Mouse (Mus musculus) embryo, embryonic 9.5 days (tissue): ENCODE data around the gene Mipol1.
"Not testable (repeated sequence)": the region's sequence is repeated elsewhere in the genome, so short reads cannot be mapped to it uniquely, and the experiment has no call there.

Experiments
- DNase-seq: peaks from one replicate; pipeline ENCODE4 v3.0.0-alpha.2; 2017; ENCODE audit errors: extremely low spot score

The Mipol1 gene

DNA sequence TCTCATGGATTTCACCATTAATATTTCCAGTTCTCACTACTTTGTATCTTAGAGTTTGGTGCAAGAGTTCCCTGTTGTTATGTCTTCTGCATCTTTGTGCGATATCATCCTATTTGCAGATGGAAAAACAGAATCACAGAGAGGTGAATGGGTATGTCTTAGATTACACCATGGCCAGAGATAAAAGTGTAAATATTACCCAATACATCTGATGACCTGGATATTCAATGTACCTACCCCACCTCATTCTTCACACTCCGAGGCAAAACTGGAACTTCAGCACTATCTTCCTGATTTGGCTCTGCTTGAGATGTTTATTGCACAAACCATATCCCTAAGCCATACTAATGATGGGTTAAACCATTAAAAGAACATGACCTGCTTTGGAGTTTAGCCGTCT lies 198.0 kb downstream of the Mipol1 start:
- no peak for DNase-seq

DNA sequence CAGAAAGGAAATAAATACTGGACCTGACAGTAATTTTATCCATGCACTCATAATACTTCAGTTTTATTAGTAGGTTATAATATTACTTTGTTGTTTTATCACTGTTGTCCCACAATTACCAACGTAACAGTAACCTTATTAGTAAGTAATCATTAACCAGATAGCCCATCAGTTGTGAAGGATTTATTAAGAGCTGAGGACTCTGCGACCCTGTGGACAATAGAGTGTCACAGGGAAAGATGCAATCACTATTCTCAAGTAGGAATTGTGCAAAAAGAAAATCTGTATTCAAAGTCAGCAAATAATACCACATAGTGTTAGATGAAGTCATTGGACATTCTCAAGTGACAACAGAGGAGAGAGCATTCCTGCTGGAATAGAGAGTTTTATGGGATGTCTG lies 198.5 kb downstream of the Mipol1 start:
- no peak for DNase-seq

DNA sequence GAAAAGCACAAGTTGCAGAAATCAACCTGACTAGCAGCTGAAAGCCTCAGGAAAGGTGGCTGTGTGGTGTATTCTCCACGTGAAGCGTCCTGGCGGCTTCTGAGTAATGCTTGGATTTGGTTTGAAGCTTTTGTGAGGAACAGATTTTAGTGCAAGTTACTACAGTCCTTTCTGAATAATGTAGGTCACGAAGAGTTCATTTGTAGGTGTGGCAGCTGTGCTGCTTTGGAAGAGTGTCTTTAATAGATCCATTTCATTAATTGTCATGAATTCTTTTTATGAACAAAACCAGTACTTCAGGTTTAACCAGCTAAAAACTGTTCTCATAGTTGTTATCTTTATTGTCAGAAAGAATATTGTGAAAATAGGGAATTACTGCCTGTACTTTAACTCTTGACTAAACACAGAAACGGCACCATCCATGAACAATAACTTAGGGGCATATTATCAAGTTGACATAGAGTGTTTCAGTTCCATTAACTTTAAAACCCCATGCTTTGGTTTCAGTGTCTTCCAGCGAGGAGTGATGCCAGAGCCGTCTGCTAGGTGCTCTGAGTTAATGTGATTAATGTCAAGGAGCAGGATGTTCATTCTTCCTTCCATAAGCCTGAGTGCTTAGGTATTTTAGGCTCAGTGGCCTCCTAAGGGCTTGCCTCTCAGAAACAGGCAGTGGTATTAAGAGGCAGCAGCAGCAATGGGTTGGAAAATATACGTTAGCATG lies 206.9 kb downstream of the Mipol1 start:
- DNase-seq = not testable (repeated sequence)

DNA sequence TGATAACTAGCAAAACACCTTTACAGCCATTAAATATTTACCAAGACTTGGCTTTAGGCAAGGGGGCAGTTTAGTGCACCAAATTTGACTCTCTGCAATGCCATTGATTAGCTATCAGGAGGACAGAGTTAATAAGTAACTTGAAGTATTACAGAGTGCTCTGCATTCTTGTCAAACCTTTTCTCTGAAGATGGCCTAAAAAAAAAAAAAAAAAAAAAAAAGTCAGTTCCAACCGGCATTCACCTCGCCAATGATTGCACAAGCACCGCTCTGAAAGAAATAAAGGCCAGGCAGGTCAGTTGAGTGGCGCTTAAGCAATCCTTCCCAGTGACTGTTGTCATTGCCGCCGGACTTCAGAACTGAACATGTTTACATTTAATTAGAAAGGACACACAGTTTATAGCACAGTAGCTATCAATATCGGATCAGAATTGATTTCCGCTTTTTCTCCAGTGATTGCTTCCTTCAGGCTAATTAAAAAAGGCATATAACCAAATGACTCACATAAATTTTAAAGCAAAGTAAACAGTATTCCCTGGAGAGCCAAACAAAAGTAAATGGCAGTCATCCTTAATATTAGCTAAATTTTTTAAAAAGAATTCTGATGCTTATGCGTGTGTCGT lies 214.2 kb downstream of the Mipol1 start:
- no peak for DNase-seq

DNA sequence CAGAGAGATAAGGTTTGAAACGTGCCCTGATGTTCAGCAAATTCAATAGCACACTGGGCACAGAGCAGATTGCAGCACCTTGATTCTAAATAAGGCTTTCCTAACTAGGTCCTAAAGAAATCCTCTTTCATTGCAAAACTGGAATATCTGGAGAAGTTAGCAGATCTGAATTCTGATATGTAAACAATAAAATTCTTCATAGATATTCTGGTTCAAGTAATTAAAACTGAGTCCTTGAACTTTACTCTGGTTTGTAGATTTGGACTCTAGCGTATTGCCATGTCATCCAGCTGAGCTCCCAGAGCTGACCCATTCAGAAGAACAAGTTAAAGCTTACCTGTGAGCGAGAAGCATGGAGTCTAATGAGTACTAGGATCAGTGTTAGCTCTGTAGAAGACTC lies 217.1 kb downstream of the Mipol1 start:
- no peak for DNase-seq

DNA sequence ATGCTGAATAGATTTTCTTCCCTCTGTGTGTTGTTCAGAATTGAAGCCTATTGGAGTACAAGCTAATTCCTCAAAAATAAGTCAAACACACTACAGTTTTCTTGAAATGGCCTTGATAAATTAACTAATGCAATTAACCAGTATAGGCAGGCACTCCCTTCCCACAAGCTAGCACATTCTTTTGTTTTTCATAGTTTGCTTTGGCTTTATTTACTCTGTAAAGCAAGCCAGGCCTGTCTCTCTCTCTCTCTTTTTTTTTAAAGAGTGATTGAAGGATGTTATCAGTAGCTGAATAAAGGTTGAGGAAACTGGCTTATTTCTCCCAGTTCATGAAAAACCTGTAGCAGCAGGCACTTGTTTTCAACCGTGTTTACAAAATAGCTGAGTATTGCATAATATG lies 219.1 kb downstream of the Mipol1 start:
- no peak for DNase-seq

DNA sequence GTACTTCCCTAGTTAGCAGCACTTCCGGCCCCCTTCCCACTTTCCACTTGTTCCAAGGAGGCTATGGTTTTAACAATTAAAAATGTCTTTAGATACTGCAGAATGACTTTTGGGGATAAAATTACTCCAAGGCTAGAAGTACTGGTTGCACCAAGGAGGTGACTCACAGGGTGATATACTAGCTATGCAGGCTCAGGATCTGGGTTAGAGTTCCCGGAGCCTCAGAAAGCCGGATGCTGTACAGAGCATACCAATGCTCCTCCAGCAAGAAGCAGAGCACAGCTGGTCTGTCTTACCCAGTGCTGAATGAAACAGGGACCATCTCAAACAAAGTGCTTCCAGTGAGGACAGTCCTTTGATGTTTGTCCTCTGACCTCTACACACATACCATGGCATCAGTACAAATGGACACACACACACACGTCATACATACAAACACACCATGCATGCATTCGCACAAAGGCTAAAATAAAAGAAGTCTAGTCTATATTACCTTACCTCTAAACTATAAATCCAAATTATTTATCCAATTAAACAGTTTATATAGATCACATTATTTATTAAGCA lies 219.9 kb downstream of the Mipol1 start:
- DNase-seq = no peak

DNA sequence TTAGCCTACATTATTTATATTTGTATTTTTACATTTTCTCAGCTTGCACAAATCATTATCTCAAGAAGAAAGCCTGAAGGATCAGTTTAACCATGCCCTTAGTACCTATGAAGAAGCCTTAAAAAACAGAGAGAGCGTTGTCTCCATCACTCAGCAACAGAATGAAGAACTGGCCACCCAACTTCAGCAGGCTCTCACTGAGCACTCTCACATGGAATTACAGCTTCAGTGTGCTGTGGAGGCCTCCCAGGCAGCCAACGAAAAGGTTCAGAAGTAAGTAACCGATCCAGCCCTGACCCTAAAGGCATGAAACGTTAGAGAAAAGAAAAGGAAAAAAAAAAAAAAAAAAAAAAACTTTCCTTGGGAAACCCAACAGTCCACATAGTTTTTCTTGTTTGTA lies 226.7 kb downstream of the Mipol1 start:
- DNase-seq = no peak

- no peak for DNase-seq
Measured at GRCm38 (mm10) chr12:57457339-57457738, 227.1 kb downstream of the Mipol1 start.

DNA sequence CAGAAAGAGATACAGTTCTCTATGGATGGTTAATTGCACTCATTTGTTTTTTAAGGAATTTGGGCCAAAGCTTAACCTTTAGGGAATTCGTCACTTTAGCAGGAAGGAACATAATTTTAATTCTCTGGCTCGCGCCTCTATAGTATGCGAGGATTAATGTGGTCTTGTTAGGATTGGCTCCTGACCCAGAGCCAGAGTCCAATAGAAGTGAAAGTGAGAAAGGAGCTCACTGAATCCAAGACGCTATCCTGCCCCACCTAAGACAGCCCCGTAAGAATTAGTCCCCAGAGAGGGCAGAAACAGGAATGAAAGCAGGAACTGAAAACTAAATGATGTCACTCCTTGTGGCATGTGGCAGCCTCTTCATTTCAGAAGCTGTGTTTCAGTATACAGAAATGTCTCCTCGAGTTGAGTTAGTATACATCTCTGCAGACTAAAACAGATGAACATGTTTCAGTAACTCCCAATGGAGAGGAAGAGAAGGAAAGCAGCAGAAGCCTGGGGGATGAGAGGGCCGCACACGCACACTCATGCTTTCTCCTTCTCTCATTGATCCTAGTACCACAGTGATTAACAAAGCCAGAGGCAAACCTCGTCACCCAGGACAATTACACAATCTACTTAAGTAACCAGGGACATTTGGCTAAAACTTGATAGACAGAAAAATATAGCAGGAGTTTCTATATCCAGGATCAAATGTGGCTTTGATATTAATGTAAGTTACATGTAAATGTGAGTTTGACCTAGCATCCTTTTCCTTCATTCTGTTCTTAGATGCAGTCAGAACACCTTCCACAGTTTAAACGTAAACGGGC lies 234.5 kb downstream of the Mipol1 start:
- DNase-seq = no peak

GRCm38 (mm10) chr12:57471786-57472185 lies 241.6 kb downstream of the Mipol1 start:
- DNase-seq = no peak

GRCm38 (mm10) chr12:57476876-57477275 lies 246.6 kb downstream of the Mipol1 start:
- no peak for DNase-seq

- no peak for DNase-seq
Measured at GRCm38 (mm10) chr12:57481823-57482222, 251.6 kb downstream of the Mipol1 start.

GRCm38 (mm10) chr12:57496347-57497119 lies 266.3 kb downstream of the Mipol1 start:
- peak; percentile 22 for DNase-seq

DNA sequence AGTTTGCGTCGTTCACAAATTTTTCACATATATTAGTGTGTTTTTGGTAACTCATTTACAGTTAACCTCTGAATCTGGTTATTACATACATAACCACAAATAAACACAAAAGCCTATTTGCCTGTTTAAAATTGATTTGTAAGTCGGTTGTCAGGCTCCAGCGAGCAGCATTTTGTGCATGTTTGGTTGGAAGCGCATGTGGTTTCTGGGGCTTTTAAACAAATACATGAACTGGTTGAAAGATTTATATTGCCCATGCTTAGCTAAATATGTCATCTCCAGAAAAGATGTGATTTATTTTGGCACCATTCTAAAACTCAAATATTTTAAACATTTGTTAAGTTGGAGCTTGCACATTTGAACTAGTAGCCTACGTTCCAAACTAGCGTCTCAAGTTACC lies 270.0 kb downstream of the Mipol1 start:
- DNase-seq = no peak

GRCm38 (mm10) chr12:57505329-57505728 lies 275.1 kb downstream of the Mipol1 start:
- no peak for DNase-seq

DNA sequence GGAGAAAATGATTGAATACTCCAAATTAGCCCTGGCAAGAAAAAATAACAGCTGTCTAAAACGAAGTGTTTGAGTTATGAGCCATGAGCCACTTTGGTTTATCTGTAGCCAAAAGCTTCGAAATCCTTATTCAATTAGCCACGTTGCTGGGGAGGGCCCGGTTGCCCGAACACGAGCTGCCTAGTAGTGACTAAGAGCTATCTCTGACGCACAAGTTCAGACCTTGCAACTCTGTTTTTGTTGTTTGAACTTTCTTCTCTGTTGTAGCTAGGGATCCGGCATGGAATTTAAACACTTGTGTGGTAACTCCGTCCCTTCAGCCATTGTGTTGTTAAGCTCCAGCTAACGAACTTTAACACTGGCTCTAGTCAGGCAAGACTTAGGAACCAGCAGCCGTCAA lies 278.7 kb downstream of the Mipol1 start:
- no peak for DNase-seq

GRCm38 (mm10) chr12:57509726-57510125 lies 279.5 kb downstream of the Mipol1 start:
- DNase-seq = no peak

DNA sequence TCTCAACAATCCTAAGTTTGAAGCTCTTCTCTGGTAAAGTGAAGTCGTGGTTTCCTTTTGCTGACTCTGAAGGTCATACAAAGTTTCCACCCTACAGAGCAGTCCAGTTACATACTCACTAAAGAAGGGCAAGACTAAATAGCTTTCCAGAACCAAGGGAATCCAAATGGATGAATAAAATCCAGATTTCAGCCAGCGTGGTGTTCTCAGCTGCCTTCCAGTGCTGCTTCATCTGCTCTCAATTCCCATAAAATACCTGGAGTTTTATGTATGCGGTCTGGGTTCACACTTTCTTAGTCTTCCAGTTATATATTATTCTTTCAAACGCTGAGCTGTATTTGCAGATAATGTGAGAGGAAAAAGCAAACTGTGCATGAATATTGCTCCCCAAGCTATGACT lies 280.9 kb downstream of the Mipol1 start:
- DNase-seq = no peak

GRCm38 (mm10) chr12:57511560-57511959 lies 281.3 kb downstream of the Mipol1 start:
- no peak for DNase-seq

DNA sequence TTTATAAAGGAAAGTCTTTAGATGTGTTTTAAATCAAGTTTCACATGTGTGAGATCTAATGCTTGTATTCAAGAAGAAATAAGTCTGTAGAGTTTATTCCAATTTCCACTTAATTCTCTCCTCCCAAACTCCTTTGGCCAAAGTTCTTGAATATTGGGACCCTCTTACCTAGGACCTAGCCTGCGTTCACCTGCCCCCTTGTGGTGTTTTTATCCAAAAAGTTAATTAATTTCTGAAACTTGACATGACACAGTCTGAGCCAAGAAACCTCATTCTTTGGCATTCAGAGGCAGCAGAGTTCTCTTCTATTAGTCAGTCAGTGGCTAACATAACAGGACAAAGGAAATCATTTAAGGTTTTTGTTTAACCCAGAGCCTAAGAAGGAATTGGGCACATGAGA lies 284.3 kb downstream of the Mipol1 start:
- no peak for DNase-seq
